ENCODE assay signal across 19 mouse cellular contexts in the genomic region with DNA sequence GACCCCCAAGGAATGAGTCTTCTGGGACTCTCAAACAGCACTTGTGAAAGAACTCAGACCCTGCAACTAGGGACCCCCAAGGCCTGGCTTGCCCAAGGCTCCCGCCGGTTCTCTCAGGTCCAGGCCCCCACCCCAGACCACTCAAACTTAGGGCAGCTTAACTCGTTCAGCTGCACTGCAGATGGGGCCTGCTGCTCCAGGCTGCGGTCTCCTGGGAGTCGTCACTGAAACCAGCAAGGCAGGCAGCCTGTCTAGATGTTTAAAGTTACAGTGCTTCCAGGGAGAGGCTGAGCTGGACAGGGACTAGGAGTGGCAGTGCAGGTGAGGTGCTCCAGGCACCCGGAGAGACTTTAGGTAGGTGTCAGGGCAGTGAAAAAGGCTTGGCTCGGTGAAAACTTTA. TPM values are rescaled to one million over a fixed set of nuclear protein-coding genes. Genes with fewer than 3 reads are reported as not detected.
DNase-seq lines count a peak whose midpoint lies in the region; ATAC-seq and TF ChIP-seq lines count a peak whose summit lies in the region.
"Had no signal": no experiment of that assay in that cellular context is flagged by ENCODE, and none has a peak within 500 bp of the region (broad histone marks: within the 10 kb centered on the region; RNA-seq: fewer than 3 reads in every experiment).

No protein-coding gene starts in this region.

- no peaks in the 10 kb centered on the region for H3K36me3 ChIP-seq in hindbrain, embryonic 12.5 days
- H3K36me3 ChIP-seq in hindbrain, embryonic 14.5 days (replicated peaks; ENCODE audit: control insufficient read depth, insufficient read depth): no peaks in the 10 kb centered on the region
- H3K36me3 ChIP-seq in CH12.LX (replicated peaks in 1 of 2; ENCODE audit: control insufficient read depth in 1 of 2, insufficient read depth in 1 of 2, low read length in 1 of 2): no peaks in the 10 kb centered on the region
- H3K36me3 ChIP-seq in limb, embryonic 12.5 days: no peaks in the 10 kb centered on the region
- H3K36me3 ChIP-seq: heart, embryonic 13.5 days; liver, embryonic 12.5 days had no signal

- no peak overlapping the region for H3K9ac ChIP-seq in hindbrain, embryonic 12.5 days
- H3K9ac ChIP-seq in hindbrain, embryonic 14.5 days: no peak overlapping the region
- H3K9ac ChIP-seq in CH12.LX (ENCODE audit: insufficient read depth, low read depth): peak overlapping the region; percentile 70; the same call in 1 of the 2 replicates
- H3K9ac ChIP-seq in limb, embryonic 12.5 days (replicated peaks): no peak overlapping the region
- H3K9ac ChIP-seq: liver, embryonic 12.5 days; lung, embryonic 14.5 days had no signal

- H3K4me1 ChIP-seq in hindbrain, embryonic 12.5 days: peaks cover 37% of the 10 kb centered on the region
- peaks cover 32% of the 10 kb centered on the region for H3K4me1 ChIP-seq in hindbrain, embryonic 14.5 days (replicated peaks; ENCODE audit: control insufficient read depth, insufficient read depth, low read length)
- peaks cover 7 to 16% of the 10 kb centered on the region in 2 experiments for H3K4me1 ChIP-seq in CH12.LX (ENCODE audit: control insufficient read depth in 1 of 2, insufficient read depth in 2 of 2)
- peaks cover 49% of the 10 kb centered on the region for H3K4me1 ChIP-seq in limb, embryonic 12.5 days (replicated peaks)

- peak; percentile 20 for DNase-seq in embryo, embryonic 9.5 days (ENCODE audit: extremely low spot score)
- no peak for DNase-seq in embryo, embryonic 11 days
- DNase-seq in hindbrain, embryonic 14.5 days (ENCODE audit: low spot score): no peak
- no peak for DNase-seq in CH12.LX (ENCODE audit: extremely low read depth)
- DNase-seq in spleen, adult 18-20 months: no peak
- DNase-seq: cerebellum, adult 9-10 months; gastrocnemius, adult 2 months; heart, postnatal 4 days; kidney, adult 8-10 months; kidney, postnatal 25 days; left cerebral cortex, postnatal 4 days; lung, embryonic 14.5 days; lung, postnatal 4 days; right cerebral cortex, postnatal 14 days; thymus, postnatal 36 days had no signal

- H3K27me3 ChIP-seq in hindbrain, embryonic 12.5 days: peaks cover 92% of the 10 kb centered on the region
- peaks cover 83% of the 10 kb centered on the region for H3K27me3 ChIP-seq in hindbrain, embryonic 14.5 days (ENCODE audit: control insufficient read depth, insufficient read depth, low read length)
- no peaks in the 10 kb centered on the region for H3K27me3 ChIP-seq in CH12.LX (replicated peaks)
- peaks cover 92% of the 10 kb centered on the region for H3K27me3 ChIP-seq in limb, embryonic 12.5 days

- H3K4me2 ChIP-seq in hindbrain, embryonic 12.5 days (replicated peaks): no peak overlapping the region
- H3K4me2 ChIP-seq in hindbrain, embryonic 14.5 days (replicated peaks): no peak overlapping the region
- peak overlapping the region; percentile 54; the same call in 1 of the 2 replicates for H3K4me2 ChIP-seq in CH12.LX (ENCODE audit: insufficient read depth, low read depth, poor library complexity, severe bottlenecking)
- peak overlapping the region; percentile 74; the same call in 1 of the 2 replicates for H3K4me2 ChIP-seq in limb, embryonic 12.5 days

- no peak for ATAC-seq in hindbrain, embryonic 12.5 days (ENCODE audit: low FRiP score)
- ATAC-seq in hindbrain, embryonic 14.5 days (ENCODE audit: low FRiP score): no peak
- no peak for ATAC-seq in limb, embryonic 12.5 days (ENCODE audit: insufficient number of reproducible peaks, insufficient read depth, low FRiP score, low TSS enrichment, low read depth)
- ATAC-seq: liver, embryonic 12.5 days had no signal

- TF ChIP-seq POLR2A in CH12.LX (IDR thresholded peaks at IDR 0.05; ENCODE audit: low read depth, low read length): no peak

- H3K79me2 ChIP-seq in CH12.LX (replicated peaks; ENCODE audit: control insufficient read depth, extremely low read depth, insufficient read depth, poor library complexity, severe bottlenecking): no peaks in the 10 kb centered on the region

- H3K4me3 ChIP-seq in hindbrain, embryonic 12.5 days: no peak overlapping the region
- no peak overlapping the region for H3K4me3 ChIP-seq in hindbrain, embryonic 14.5 days (replicated peaks; ENCODE audit: low read length)
- H3K4me3 ChIP-seq in CH12.LX (replicated peaks in 1 of 3; ENCODE audit: low read depth in 2 of 3, low read length in 2 of 3, poor library complexity in 1 of 3): no peak overlapping the region
- H3K4me3 ChIP-seq in limb, embryonic 12.5 days (replicated peaks): no peak overlapping the region
- H3K4me3 ChIP-seq: gastrocnemius, adult 2 months; liver, embryonic 12.5 days had no signal

- in situ Hi-C loops in CH12.LX (cut with MboI; ENCODE audit: low pct_ligation_motif_present, low pct_unique_long_range_greater_than_20kb, low sequenced_read_pairs): loop anchor here (10.0 kb wide), 1 partner anchor 123 kb away; no protein-coding TSS in a partner anchor

- TF ChIP-seq EP300 in CH12.LX (IDR thresholded peaks at IDR 0.05; ENCODE audit: low read length): no peak; the same call in 1 of the 2 replicates

- no peak for TF ChIP-seq CTCF in CH12.LX (conservative IDR thresholded peaks at IDR 0.05 in 1 of 2, IDR thresholded peaks at IDR 0.05 in 1 of 2; ENCODE audit: low read depth in 2 of 2, low read length in 2 of 2)

- peak overlapping the region; percentile 93; the same call in 1 of the 2 replicates for H3K27ac ChIP-seq in hindbrain, embryonic 12.5 days
- H3K27ac ChIP-seq in hindbrain, embryonic 14.5 days: no peak overlapping the region
- no peak overlapping the region for H3K27ac ChIP-seq in CH12.LX (ENCODE audit: insufficient read depth, low read depth)
- H3K27ac ChIP-seq in limb, embryonic 12.5 days: 0 out of 2 replicates have a peak overlapping the region, but pooled peaks have one; percentile 7
- H3K27ac ChIP-seq: gastrocnemius, adult 2 months; heart, embryonic 13.5 days; liver, embryonic 12.5 days had no signal

- no peak for TF ChIP-seq RAD21 in CH12.LX (IDR thresholded peaks at IDR 0.05; ENCODE audit: low read depth, low read length)

- H3K9me3 ChIP-seq in hindbrain, embryonic 12.5 days (replicated peaks): no peaks in the 10 kb centered on the region
- H3K9me3 ChIP-seq in hindbrain, embryonic 14.5 days (ENCODE audit: control insufficient read depth, low read length): no peaks in the 10 kb centered on the region
- no peaks in the 10 kb centered on the region for H3K9me3 ChIP-seq in CH12.LX (replicated peaks; ENCODE audit: low read length)
- H3K9me3 ChIP-seq in limb, embryonic 12.5 days: no peaks in the 10 kb centered on the region
- H3K9me3 ChIP-seq: heart, embryonic 13.5 days; liver, embryonic 12.5 days had no signal

- WGBS in hindbrain, embryonic 12.5 days: 17% methylated on average over 7 of the region's 7 CpGs
- WGBS in hindbrain, embryonic 14.5 days: 13% methylated on average over 7 of the region's 7 CpGs
- WGBS in limb, embryonic 12.5 days: 4% methylated on average over 7 of the region's 7 CpGs

- dilution Hi-C loops in CH12.LX (cut with MboI; ENCODE audit: extremely low pct_ligation_motif_present, extremely low pct_unique_long_range_greater_than_20kb, low sequenced_read_pairs): no loop called here

TF ChIP-seq in CH12.LX, 34 proteins besides CTCF, POLR2A, EP300 and RAD21:
- TF ChIP-seq RCOR1 (conservative IDR thresholded peaks at IDR 0.05; ENCODE audit: low read depth, low read length): no peak
- TF ChIP-seq MAZ (IDR thresholded peaks at IDR 0.05; ENCODE audit: low read depth, low read length): no peak
- no peak for TF ChIP-seq JUN (IDR thresholded peaks at IDR 0.05; ENCODE audit: insufficient read depth, low read depth, low read length)
- 0 out of 2 replicates have a peak, but pooled peaks have one; percentile 22 for TF ChIP-seq TCF12 (IDR thresholded peaks at IDR 0.05; ENCODE audit: low read depth, low read length)
- no peak for TF ChIP-seq BHLHE40 (IDR thresholded peaks at IDR 0.05; ENCODE audit: low read depth, low read length)
- no peak for TF ChIP-seq ELF1 (IDR thresholded peaks at IDR 0.05; ENCODE audit: low read depth, low read length)

RNA-seq across cellular contexts. Expression of a gene that starts 21.9 kb away (rescaled TPM):
- 23.7 and 26.9 TPM in 2 replicates for polyA plus RNA-seq in hindbrain, embryonic 12.5 days (2016; fragmentation: Nextera tagmentation; extraction: Ambion mirVana)
- 16.1 and 17.5 TPM in 2 replicates for polyA plus RNA-seq in hindbrain, embryonic 14.5 days (2014; fragmentation: Nextera tagmentation; extraction: Ambion mirVana)
- total RNA-seq in CH12.LX (2012; rRNA removed): 40.0 and 41.1 TPM in 2 replicates
- 14.3 and 14.6 TPM in 2 replicates for total RNA-seq in CH12.LX (2014; rRNA removed)
- 29.6 and 33.8 TPM in 2 replicates for polyA plus RNA-seq in CH12.LX (2012; ENCODE audit: insufficient read length, low read depth)
- polyA plus RNA-seq in limb, embryonic 12.5 days (2016; fragmentation: Nextera tagmentation; extraction: Ambion mirVana): 25.6 and 30.5 TPM in 2 replicates

Comparison
In these comparisons a context has a peak if more than half of its experiments do, and no peak if none do; other contexts are left out.
1. H3K27ac ChIP-seq: peak in hindbrain, embryonic 12.5 days (single experiment) and limb, embryonic 12.5 days (single experiment); none in hindbrain, embryonic 14.5 days (single experiment) and CH12.LX (single experiment).
2. H3K4me2 ChIP-seq: peak in CH12.LX (single experiment) and limb, embryonic 12.5 days (single experiment); none in hindbrain, embryonic 12.5 days (single experiment) and hindbrain, embryonic 14.5 days (single experiment).